ENCODE assay signal across 8 mouse cellular contexts in the genomic region with DNA sequence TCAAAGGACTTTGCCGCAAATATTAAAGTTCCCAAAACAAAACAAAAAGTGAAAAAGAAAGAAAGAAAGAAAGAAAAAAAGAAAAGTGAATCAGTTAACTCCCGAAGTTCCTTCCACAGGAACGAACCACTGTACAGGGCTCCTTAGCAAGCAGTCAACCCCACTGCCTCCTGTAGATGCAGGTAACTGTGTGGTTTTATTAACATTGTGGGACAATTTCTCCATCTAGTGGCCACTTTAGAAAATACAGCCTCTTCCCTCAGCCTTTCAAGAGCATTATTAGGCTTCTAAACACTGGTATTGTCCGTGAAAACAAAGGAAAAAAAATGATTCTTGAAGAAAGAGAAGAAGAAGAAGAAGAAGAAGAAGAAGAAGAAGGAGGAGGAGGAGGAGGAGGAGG.
DNase-seq lines count a peak whose midpoint lies in the region; TF ChIP-seq lines count a peak whose summit lies in the region.

No protein-coding gene starts in this region.

- WGBS in heart, adult 2 months, result 33% methylated on average over 4 of the region's 4 CpGs
- WGBS in heart, embryonic 10.5 days, result 45% methylated on average over 4 of the region's 4 CpGs

- H3K4me1 ChIP-seq in heart, adult 2 months (ENCODE audit: control insufficient read depth, insufficient read depth, low read length), result no peaks in the 10 kb centered on the region
- H3K4me1 ChIP-seq in heart, embryonic 10.5 days, result no peaks in the 10 kb centered on the region

- intact Hi-C loops in heart, adult 2 months (cut with DNase I), result loop anchor here (2.0 kb wide), 1 partner anchor 1765 kb away; no protein-coding TSS in a partner anchor
- intact Hi-C loops in left cerebral cortex, postnatal 25 days (cut with DNase I), result loop anchor here (5.0 to 10.0 kb wide), 2 partner anchors 1293 to 1765 kb away; no protein-coding TSS in a partner anchor

- H3K9ac ChIP-seq in heart, adult 2 months (ENCODE audit: low read depth, low read length), result no peak overlapping the region

- H3K4me3 ChIP-seq in heart, adult 2 months, result no peak overlapping the region
- H3K4me3 ChIP-seq in heart, embryonic 10.5 days, result no peak overlapping the region

- no peak overlapping the region for H3K27ac ChIP-seq in heart, adult 2 months
- no peak overlapping the region for H3K27ac ChIP-seq in heart, embryonic 10.5 days

- no peaks in the 10 kb centered on the region for H3K9me3 ChIP-seq in heart, embryonic 10.5 days

- no peaks in the 10 kb centered on the region for H3K27me3 ChIP-seq in heart, adult 2 months (ENCODE audit: control insufficient read depth, insufficient read depth, low read length)
- peaks cover 3% of the 10 kb centered on the region; the same call in 1 of the 2 replicates for H3K27me3 ChIP-seq in heart, embryonic 10.5 days (ENCODE audit: insufficient read depth, poor library complexity, severe bottlenecking)

- TF ChIP-seq POLR2A in heart, adult 2 months (IDR thresholded peaks at IDR 0.05; ENCODE audit: insufficient read depth, low read depth, low read length), result no peak

- H3K79me2 ChIP-seq in heart, adult 2 months (replicated peaks; ENCODE audit: control insufficient read depth, insufficient read depth, low read length), result no peaks in the 10 kb centered on the region

- H3K36me3 ChIP-seq in heart, adult 2 months (ENCODE audit: control insufficient read depth, insufficient read depth, low read length), result no peaks in the 10 kb centered on the region
- no peaks in the 10 kb centered on the region for H3K36me3 ChIP-seq in heart, embryonic 10.5 days

- no peak for DNase-seq in heart, adult 2 months
- no peak for DNase-seq in heart, embryonic 10.5 days (ENCODE audit: low spot score)
- DNase-seq in right cerebral cortex, adult 2 months (ENCODE audit: low spot score in 2 of 2), result peak; percentile 12 to 52
- DNase-seq in right cerebral cortex, postnatal 25 days, result no peak
- peak; percentile 65 for DNase-seq in embryo, embryonic 11 days
- peak; percentile 47 to 62 for DNase-seq in left cerebral cortex, postnatal 25 days (ENCODE audit: low spot score in 2 of 2)
- peak; percentile 40 for DNase-seq in telencephalon, adult 2 months (ENCODE audit: low read depth, low spot score)
- no peak for DNase-seq in urinary bladder, postnatal 14 days (ENCODE audit: low spot score)

- peak; percentile 71 for TF ChIP-seq CTCF in heart, adult 2 months (IDR thresholded peaks at IDR 0.05)

- no peak for TF ChIP-seq EP300 in heart, adult 2 months (IDR thresholded peaks at IDR 0.05; ENCODE audit: insufficient read depth, low read depth, low read length)

Comparison
In these comparisons a context has a peak if more than half of its experiments do, and no peak if none do; other contexts are left out.
1. DNase-seq: peak in right cerebral cortex, adult 2 months (2 of 2), embryo, embryonic 11 days (single experiment), left cerebral cortex, postnatal 25 days (2 of 2) and telencephalon, adult 2 months (single experiment); none in heart, adult 2 months (0 of 2), heart, embryonic 10.5 days (single experiment), right cerebral cortex, postnatal 25 days (single experiment) and urinary bladder, postnatal 14 days (single experiment).